Mouse (Mus musculus): ENCODE data around the gene Pdxp. TPM values are rescaled to one million over a fixed set of nuclear protein-coding genes. Genes with fewer than 3 reads are reported as not detected.

Gene Pdxp
- 4.0 and 6.7 TPM in 2 replicates for polyA plus RNA-seq (2012; rRNA removed)

DNA sequence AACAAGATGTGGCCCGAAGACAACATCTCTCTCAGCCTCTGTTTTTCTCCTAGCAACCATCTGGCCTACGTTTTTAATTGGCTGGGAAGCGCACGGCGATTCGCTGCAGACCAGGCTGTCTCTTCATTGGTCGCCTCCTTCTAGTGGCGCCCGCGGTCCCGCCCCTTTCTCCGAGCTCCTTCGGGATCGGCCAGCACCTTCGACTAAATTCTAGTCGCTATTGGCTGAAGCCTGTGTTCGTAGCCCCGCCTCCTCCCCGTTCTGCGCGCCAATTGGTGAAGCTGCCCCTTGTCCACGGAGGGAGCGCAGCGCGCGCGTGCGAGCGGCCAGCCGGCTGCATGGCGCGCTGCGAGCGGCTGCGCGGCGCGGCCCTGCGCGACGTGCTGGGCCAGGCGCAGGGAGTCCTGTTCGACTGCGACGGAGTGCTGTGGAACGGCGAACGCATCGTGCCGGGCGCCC is at the start of gene Pdxp:
Pdxp (plus strand) TSS at position 288 of the 459 bp plus-strand sequence.

DNA sequence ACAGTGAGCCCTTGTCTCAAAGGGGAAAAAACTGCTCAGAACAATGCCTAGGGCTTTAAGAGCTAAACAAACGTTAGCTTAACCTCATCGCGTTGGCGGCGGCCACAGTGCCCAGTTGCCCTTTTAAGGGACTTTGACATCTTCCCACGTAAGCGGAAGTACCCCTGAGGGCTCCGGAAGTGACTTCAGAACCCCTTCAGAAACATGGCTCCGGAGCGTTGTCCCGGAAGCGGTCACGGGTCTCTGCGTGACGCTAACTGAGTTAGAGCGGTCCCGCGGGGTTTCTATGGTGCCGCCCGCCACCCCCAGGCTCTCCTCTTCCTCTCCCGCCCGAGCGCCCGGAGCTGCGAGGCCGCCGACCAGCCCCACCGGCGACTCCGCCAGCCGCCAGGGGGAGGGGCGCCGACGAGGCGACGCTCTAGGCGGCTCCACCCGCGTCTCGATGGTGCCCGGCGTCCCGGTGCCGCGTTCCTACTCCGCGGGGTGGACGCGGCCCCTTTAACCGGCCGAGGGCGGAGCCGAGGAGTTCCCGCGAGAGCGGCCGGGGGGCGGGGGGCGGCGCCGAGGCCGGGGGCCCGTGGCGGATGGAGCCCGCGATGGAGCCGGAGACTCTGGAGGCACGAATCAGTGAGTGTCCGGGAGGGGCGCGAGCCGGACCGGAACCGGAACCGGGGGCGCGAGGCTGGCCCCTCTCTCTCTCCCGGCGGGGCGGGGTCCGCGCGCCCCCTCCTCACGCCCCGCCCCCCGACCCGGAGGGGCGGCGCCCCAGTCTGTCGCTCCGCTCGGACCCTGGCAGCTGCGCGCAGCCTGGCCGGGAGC is 36.5 kb upstream of the Pdxp start, which contains the start of gene Gga1:
Gga1 (plus strand) TSS at position 200 of the 819 bp plus-strand sequence.

DNA sequence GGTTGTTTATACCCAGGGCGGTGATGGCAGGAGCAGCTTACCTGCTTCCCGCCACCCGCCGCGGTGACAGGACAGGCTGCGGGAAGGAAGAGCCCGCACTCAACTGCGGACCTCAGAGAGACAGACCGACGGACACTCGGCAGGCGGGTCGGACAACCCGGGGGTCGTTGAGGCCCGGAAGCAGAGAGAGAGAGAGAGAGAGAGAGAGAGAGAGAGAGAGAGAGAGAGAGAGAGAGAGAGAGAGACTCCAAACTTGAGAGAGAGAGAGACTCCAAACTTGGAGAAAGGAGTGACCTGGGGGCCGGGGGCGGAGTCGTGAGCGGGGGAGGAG is 14.3 kb upstream of the Pdxp start, which contains the start of gene Gm49510:
Gm49510 (plus strand) TSS at position 259 of the 331 bp plus-strand sequence.

DNA sequence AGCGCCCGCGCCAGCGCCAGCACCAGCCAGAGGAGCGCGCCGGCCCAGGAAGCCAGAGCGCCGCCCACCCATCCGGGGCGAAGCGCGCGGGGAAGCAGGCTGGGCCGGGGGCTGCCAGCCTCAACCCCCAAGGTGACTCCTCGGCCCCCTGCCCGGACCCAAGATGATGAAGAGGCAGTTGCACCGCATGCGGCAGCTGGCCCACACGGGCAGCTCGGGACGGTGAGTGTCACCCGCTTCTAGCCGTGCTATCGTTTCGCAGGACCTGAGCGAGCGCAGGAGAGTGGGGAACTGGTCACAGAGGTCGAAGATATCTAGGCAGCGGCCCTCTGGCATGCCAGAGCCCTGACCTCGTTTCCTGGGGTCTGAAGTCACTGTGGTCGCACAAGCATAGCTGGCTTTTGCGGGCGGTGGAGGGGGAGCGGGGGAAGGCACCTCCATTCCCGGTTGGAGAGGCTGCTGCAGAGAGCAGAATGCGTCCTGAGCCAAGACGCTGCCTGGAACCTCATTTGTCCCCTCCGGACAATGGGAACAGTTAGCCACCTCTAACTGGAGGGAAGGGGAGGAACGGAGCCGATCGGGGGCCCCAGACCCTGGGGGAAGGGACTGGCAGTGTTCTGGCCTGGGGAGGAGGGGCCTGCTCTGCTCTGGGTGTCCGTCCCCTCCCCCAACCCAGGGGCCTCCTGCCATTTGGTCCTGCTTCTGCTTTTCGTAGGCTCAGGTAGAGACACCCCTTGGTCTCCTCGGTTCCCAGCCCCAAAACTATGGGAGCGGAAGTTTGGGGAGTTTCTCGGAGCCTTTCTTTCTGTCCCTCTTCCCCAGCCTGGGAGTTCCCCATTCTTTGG is 13.8 kb upstream of the Pdxp start, which contains the start of gene Sh3bp1:
Sh3bp1 (plus strand) TSS at position 29 of the 845 bp plus-strand sequence.

DNA sequence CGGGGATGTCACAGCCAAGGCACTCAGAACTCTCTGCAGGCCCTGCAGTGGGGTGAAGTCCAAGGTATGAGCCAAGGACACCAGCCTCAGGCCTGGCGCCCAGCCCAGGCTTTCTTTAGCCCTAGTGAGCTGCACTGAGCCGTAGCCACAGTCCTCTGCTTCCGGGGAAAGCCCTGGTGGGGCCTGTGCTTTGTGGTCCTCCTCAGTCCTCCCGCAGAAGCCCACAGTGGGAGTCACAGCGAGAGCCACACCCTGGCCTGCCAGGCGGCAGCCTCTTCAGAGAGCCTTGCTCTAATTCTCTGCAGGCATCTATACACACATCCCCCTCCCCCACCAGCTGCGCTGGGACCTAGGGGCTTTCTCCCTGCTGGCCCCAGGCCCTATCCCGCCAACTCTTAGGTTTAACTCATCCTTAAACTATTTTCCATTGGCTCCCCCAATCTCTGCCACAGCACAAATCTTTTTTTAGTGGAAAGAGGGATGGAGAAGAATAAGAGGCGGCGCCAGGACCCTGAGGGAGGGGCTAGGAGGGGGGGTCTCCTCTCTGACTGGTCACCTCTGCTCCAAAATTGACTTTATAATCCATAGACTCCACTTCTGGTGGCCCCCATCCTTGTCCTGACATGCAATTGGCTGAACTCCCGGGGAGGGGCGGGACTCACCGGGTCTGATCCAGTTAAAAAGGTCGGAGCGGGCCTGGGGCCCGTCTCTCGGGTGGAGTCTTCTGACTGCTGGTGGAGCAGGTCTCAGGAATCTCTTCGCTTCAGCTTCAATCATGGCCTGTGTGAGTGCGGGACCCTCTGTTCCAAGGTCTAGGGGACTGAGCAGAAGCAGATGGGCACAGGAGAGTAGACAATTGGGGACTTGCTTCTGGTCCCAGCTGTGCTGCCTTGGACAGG is 12.6 kb downstream of the Pdxp start, which contains the start of gene Lgals1:
Lgals1 (plus strand) TSS at position 705 of the 899 bp plus-strand sequence.

DNA sequence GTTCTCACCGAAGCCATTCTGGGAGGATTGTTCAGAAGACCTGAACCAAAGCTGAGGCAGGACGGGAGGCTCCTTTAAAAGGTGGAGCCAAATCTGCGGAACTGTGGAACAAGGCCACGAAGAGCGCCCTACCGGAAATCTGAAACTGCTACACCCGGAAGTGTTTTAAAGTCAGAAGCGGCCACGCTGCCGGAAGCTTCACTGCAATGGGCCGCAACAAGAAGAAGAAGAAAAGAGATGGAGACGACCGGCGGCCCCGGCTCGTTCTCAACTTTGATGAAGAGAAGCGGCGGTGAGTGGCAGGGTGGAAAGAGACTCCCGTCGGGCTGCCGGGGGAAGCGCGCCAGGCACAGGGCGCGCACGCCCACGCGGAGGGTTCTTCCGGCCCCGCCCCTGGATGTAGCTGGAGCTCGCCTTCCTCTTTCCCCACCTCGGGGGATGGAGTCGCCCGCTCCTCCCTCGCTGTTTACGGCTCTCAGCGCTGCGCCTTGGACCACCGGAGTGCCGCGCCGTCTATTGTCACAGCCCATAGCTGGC is 21.1 kb downstream of the Pdxp start, which contains the start of gene Nol12:
Nol12 (plus strand) TSS at position 150 of the 537 bp plus-strand sequence.

DNA sequence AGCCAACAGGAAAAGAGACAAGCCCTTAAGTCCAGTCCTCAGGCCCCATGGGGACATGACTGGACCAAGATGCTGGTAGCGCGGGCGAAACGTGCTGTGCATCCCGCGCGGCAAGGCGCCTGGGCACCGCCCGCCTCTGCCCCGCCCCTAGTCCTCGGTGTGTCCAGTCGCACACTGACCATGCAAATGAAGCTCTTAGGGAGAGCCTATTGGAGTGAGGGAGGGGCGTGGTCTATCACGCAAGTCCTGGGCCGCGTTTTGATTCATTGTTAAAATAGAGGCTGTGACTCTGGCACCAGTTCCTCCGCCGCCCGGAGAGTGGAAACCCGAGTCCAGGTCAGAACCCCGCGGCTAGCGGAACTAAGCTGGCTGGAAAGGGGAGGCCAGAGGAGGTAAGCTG is 33.9 kb downstream of the Pdxp start, which contains the start of gene Triobp:
Triobp (plus strand) TSS at position 68 of the 400 bp plus-strand sequence.

Other genes starting within 250 kb of the Pdxp start
- 0.09 and 0.11 TPM in 2 replicates for gene Elfn2, start 195.1 kb upstream of the Pdxp start, polyA plus RNA-seq (2012; rRNA removed)
- gene Mfng, start 140.4 kb upstream of the Pdxp start, polyA plus RNA-seq (2012; rRNA removed), result 4.8 and 6.4 TPM in 2 replicates
- gene Card10, start 110.9 kb upstream of the Pdxp start, polyA plus RNA-seq (2012; rRNA removed), result 17.4 and 21.5 TPM in 2 replicates
- 95.3 and 99.7 TPM in 2 replicates for gene Cdc42ep1, start 71.3 kb upstream of the Pdxp start, polyA plus RNA-seq (2012; rRNA removed)
- 1,065 and 1,817 TPM in 2 replicates for gene Lgals2, start 58.4 kb upstream of the Pdxp start, polyA plus RNA-seq (2012; rRNA removed)
- gene Gga1, start 36.7 kb upstream of the Pdxp start, polyA plus RNA-seq (2012; rRNA removed), result 70.1 and 87.7 TPM in 2 replicates
- gene Gm49510, start 14.3 kb upstream of the Pdxp start, polyA plus RNA-seq (2012; rRNA removed), result 0.04 and 0.13 TPM in 2 replicates
- gene Sh3bp1, start 14.2 kb upstream of the Pdxp start, polyA plus RNA-seq (2012; rRNA removed), result 84.9 and 94.6 TPM in 2 replicates
- gene Lgals1, start 12.8 kb downstream of the Pdxp start, polyA plus RNA-seq (2012; rRNA removed), result 167 and 196 TPM in 2 replicates
- 8.0 and 11.5 TPM in 2 replicates for gene Nol12, start 21.0 kb downstream of the Pdxp start, polyA plus RNA-seq (2012; rRNA removed)
- gene Triobp, start 33.8 kb downstream of the Pdxp start, polyA plus RNA-seq (2012; rRNA removed), result 33.4 and 42.2 TPM in 2 replicates
- 63.2 and 88.2 TPM in 2 replicates for gene H1f0, start 114.5 kb downstream of the Pdxp start, polyA plus RNA-seq (2012; rRNA removed)
- 2.5 and 5.2 TPM in 2 replicates for gene Galr3, start 128.0 kb downstream of the Pdxp start, polyA plus RNA-seq (2012; rRNA removed)
- gene Ankrd54, start 149.0 kb downstream of the Pdxp start, polyA plus RNA-seq (2012; rRNA removed), result 65.3 and 91.0 TPM in 2 replicates
- gene Eif3l, start 161.3 kb downstream of the Pdxp start, polyA plus RNA-seq (2012; rRNA removed), result 56.8 and 56.9 TPM in 2 replicates
- gene Micall1, start 195.0 kb downstream of the Pdxp start, polyA plus RNA-seq (2012; rRNA removed), result 15.1 and 17.8 TPM in 2 replicates
- 39.6 and 43.3 TPM in 2 replicates for gene Polr2f, start 227.1 kb downstream of the Pdxp start, polyA plus RNA-seq (2012; rRNA removed)
- gene 1700088E04Rik, start 227.3 kb downstream of the Pdxp start, polyA plus RNA-seq (2012; rRNA removed), result 1.8 and 2.7 TPM in 2 replicates

Data from stomach, adult 2 months (tissue).